Mouse (Mus musculus): Measurements from ENCODE around the gene Grin1.

Gene Grin1

DNA sequence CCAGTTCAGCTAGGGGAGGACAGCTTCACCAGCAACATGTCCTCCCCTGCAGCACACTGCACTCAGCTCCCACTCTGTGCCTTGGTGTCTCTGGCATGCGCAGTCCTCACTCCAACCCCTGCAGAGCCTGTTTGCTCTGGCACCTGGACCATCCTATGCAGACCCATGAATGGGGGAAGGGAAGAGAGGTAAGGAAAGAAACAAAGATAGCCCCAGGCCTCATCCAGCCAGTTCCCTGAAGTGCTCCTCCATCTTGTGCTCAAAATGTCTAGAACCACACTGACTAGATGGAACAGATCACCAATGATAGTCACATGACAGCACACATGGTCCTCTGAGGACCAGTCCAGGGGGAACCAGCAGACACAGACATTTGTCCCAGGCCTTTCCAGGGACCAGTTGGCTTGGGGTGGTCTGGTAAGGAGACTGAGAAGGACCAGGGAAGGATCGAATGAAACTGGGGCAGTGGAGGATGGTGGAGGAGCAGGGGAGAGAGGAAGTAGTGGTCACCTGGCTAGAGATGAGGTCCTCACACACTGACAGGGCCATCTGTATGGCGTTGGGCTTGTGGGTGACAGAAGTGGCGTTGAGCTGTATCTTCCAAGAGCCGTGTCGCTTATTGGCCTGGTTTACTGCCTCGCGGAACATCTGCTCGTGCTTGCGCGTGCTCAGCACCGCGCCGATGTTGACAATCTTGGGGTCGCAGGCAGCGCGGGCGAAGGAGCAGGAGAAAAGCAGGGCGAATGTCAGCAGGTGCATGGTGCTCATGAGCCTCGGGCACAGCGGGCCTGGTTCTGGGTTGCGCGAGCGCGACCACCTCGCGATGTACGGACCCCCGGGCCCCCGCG, 644 bp downstream of the Grin1 start:
- no peak for DNase-seq (ENCODE audit: low read depth)

DNA sequence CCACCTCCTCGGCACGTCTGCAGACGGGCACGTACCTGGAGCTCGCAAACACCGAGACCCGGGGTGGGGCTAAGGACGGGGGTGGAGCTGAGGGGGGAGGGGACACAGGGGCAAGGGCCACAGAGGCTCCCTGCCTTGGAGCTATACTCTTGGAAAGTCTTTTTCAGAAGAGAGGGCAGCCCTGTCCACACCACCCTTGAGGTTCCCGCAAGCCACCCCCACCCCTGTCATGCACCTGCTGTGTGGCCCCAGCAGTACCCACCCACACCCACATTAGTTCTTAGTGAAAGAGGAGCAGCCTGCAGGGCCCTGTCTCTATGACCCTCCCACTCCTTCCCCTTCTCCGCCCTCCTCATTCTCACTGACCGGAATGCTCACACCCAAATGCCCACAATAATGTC, 7.5 kb downstream of the Grin1 start:
- DNase-seq (ENCODE audit: low read depth): no peak

DNA sequence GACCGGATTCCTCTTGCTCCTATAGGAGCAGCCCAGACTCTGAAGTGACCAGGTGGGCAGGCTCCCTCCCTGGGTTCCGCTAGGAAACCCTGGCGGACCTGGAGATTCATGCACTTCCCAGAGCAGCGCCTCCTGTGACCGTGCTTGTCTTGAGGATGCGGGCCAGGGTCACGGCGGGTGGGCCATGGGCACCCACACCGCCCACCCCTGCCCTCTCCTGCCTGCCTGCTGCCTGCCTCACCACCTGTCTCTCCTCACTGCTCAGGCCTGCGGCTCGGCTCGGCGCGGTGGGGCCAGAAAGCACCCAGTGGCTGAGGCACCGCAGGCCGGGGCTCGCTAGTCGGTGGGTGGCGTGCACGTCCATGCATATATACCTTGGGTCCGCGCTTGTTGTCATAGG, 8.0 kb downstream of the Grin1 start:
- no peak for DNase-seq (ENCODE audit: low read depth)

DNA sequence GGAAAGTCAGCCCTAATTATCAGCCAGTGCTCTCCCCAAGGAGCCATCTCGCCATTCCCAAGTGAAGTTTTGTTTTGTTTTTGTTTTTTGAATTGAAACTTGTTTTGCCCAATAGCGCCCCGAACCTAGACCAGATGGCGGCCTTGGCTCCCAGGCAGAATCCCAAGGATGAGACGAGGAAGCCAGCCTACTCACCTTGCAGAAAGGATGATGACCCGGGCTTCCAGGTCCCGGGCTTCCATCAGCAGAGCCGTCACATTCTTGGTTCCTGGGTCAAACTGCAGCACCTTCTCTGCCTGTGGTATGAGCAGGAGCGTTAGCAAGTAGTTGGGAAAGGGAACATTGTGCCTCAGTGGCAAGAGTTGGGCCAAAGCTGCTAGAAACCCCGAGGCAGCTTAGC, 8.8 kb downstream of the Grin1 start:
- DNase-seq (ENCODE audit: low read depth): no peak

DNA sequence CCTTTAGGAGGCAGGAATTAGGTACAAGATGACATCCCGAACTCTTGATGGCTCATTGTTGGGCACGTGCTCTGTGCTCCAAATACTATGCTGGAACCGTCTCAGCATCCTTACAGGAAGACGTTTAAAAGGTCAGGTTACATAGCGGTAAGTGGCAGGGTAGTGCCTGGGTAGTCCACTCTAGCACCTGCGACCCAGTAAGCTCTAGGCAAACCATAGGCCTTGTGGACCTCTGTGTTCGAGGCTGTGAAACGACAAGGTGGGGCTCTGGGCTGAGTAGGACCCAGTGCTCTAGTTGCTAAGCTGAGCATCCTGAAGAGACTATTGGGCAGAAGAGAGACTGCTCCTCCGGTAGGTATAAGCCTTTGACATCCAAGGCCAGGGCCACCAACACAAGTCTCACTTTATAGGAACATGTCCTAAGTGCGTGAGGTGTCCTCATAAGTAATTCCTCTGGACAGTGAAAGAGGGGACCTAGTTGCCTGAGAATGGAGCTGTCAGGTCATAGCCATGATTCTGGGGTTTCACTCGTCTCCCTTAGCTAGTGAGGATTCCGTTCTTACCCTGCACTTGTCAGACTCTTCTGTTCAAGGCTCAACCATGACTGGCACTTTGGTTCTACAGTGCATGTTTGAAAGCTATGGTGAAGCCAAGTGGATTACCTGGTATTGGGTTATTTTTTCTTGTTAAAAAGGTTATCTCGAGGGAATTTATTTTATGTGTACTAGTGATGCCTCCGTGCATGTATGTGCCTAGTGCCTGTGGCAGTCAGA, 13.2 kb downstream of the Grin1 start:
- no peak for DNase-seq (ENCODE audit: low read depth)

DNA sequence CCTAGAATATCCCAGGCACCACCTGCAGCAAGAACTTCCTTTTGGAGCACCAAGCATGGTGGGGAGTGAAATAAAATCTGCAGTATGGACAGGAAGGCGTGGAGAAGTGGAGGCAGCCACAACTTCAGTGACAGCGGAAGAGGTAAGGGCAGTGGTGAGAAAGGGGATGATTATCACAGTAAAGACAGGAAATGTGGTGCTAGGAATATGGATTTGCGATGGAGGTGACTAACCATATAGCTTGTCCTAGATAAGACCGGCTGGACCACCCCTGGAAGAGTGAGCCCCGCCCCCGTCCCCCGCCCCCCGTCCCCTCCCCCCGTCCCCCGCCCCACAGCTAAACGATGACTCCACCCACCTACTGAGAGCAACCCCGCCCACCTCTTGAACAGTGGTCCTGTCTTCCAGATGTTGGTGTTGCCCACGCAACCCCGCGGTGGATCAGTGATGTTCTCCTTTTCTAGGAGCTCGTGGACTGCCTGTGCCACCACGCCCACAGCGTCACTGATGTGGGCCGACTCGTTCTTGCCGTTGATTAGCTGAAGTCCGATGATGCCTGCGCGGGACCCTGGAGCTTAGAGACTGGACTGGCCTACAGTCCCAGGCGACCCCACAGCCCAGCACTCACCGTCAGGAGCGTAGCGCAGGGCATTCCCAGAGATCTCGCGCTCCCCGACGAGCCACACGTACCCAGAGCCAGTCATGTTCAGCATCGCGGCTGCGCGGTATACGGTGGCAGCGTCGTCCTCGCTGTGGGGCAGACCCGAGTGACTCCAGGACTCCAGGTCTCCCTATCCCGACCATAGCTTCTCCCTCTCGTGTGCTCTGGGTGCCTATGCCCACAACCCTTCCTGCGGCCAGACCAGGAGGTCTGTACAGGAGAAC, 14.1 kb downstream of the Grin1 start:
- DNase-seq (ENCODE audit: low read depth): peak; percentile 60

DNA sequence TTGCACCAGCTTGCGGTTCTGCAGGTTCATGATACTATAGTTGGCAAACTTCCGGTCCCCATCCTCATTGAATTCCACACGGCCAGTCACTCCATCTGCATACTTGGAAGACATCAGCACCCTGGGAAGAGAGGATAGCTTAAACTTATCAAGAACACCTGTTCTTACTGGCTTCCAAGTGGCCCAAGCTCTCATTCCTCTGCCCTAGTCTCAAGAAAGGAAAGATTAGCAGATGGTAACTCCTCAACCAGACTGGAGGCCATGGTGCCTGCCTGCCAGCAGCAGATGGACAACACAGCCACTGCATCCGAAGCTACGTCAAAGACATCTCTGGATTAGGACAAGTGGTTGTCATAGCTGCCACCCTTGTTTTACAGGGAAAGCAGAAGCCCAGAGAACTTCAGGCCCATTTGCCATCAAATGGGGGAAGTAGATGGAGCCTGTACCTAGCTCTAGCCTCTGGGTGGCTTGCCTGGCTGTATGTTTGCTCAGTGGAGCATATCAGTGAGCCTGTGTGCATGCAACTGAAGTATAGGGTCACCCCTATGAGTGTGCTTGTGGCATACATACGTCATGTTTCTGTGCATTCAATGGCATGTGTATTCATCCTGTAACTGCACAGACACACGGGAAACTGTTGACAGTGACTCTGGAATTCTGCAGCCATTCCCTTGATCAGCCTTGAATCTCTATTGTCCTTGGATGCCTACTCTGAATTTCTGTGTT, 14.9 kb downstream of the Grin1 start:
- DNase-seq (ENCODE audit: low read depth): no peak

DNA sequence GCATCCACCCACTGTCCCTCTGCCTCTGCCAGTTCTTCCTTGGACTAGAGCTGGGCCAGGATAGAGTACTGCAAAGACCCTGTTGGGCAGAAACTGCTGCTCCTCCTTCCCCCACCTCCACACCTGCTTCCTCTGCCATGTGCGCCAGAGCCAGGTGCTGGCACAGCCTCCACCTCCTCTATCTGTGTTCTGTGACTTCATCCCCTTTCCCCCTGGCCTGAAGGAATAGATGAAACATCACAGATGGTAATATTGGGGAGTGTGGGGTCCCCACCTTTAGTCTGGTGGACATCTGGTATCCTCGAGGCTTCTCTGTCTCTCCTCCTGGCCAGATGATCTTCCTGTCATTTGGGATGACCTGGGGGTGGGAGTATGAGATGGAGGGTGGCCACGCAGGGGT, 15.5 kb downstream of the Grin1 start:
- DNase-seq (ENCODE audit: low read depth): no peak

DNA sequence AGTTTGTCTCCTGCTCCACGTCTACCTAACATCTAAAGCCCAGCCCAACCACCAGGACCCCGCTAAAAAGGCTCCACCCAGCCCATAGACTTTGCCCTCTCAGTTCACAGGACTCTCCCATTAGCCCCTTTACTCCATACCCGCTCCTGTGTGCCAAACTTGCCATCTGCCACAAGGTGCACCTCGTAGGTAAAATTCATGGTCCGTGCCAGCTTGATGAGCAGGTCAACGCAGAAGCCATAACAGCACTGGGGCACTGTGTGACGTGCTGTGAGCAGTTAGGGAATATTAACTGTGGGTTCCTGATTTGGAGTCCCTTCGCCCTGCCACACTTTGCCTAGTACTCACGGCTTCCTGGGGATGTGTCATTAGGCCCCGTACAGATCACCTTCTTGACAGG, 20.9 kb downstream of the Grin1 start:
- DNase-seq (ENCODE audit: low read depth): no peak

DNA sequence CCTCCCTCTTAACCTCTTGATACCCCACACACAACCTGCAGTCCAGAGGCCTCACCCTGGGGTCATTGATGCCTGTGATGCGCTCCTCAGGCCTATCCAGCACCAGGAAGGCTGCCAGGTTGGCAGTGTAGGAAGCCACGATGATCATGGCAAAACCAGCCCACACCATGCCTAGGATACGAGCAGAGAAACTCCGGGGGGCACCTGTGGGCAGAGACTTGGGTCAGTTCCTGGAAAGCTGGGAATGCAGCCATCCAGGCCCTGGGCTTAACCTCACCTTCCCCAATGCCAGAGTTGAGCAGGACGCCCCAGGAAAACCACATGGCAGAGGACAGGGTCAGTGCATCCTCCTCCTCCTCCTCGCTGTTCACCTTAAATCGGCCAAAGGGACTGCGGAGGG, 21.9 kb downstream of the Grin1 start:
- no peak for DNase-seq (ENCODE audit: low read depth)

DNA sequence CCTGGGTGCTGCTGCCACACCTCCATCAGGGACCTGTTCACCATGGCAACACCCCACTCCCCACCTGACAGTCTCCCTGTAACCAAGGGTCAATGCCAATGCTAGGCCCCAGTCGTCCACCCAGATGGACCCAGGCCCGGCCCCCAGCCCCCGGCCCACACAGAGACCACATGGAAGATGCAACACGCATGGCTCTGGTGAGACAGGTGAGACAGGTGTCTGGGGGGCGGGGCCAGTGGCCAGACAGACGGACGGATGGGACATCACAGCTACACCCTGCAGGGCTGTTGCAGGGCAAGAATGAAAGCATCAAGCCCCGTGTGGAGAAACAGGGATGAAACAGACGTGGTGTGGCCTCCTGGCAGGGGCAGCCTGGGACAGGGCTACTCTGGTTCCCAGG, 25.3 kb downstream of the Grin1 start:
- DNase-seq (ENCODE audit: low read depth): no peak

DNA sequence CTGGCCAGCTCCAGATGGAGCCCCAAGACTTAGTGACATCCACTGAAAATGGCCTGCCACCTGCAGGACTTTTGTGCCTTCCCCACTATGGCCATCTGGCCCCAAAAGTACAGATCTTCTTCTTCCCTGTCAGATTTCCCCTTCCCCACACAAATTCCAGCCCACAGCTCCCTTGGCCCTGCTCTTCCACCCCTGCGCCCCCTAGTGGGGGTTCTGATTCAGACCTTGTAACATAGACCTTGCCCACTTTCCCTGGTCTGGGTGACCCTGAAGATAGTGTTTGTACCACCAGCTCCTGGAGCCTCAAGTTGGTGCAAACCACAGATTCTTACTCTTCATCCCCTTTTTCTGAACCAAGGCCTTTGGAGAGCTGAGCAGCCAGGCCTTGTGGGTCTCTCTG, 26.1 kb downstream of the Grin1 start:
- DNase-seq (ENCODE audit: low read depth): peak; percentile 83

DNA sequence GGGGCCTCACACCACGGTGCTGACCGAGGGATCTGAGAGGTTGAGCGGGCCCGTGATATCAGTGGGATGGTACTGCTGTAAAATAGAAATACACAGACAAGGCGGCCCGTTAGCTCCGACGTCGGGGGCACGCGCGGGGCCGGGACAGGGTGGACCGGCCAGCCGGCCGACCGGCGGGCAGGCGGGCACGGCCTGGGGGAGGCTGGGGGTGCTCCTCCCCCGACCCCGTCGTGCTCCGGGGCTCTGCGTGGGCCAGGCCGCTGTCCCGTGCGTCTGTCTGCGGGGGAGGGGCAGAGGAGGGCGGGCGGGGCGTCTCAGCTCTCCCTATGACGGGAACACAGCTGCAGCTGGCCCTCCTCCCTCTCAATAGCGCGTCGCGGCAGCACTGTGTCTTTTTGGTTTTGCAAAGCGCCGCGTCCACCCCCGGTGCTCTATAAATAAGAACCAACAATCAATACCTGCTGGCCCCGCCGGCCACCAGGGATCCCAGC, 26.9 kb downstream of the Grin1 start:
- DNase-seq (ENCODE audit: low read depth): peak; percentile 36

DNA sequence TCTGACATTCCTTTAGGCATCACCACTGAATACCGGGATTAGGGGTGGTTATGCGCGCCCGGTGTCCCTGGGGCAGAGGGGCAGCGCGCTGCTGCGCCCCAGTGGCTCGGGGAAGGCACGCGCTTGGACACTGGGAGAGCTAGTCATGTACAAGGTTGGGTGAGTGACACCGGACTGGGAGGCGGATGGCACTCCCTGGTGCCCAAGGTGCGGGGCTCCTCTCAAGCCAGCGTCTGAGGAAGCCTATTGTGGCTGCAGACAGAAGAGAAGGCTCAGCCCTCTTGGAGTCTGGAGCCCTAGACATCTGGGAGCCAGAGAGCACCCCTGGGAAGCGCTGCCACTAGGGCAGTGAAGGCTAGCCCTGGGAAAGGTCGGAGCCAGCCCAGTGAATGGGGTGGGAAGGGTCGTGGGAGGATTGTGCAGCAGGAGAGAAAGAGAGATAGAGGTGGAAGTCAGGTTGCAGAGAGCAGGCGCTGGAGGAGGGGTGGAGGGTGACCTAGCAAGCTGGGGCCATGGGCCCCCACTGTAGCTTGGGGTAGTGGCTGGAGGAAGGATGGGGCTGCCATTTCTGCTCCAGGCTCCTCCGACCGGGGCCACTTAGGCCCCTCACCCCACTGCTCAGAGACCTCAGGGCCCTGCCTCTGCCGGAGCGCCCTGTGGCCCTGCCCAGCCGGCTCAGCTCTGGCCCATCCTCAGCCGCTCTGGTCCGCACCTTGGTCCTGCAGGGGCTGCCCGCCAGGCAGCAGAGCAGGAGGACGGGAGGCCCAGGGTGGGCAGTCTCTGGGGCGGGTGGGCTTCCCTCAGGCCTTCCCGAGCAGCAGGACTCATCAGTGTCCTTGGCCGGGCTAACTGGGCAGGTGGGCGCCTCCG, 27.6 kb downstream of the Grin1 start:
- no peak for DNase-seq (ENCODE audit: low read depth)

DNA sequence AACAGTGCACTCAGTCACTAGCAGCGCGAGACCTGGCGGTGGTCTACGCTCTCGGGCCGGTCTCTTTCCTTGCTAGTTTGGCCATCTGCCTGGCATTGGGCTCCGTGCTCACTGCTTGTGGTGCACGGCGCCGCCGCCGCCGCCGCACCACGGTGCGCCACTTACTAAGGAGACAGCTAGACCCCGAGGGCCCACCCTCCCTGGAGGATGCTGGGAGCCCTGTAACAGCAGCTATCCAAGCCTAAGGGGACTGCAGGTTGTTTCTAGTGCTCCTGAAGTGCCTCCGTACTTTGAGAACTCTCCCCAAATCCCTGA, 28.2 kb downstream of the Grin1 start:
- DNase-seq (ENCODE audit: low read depth): no peak

DNA sequence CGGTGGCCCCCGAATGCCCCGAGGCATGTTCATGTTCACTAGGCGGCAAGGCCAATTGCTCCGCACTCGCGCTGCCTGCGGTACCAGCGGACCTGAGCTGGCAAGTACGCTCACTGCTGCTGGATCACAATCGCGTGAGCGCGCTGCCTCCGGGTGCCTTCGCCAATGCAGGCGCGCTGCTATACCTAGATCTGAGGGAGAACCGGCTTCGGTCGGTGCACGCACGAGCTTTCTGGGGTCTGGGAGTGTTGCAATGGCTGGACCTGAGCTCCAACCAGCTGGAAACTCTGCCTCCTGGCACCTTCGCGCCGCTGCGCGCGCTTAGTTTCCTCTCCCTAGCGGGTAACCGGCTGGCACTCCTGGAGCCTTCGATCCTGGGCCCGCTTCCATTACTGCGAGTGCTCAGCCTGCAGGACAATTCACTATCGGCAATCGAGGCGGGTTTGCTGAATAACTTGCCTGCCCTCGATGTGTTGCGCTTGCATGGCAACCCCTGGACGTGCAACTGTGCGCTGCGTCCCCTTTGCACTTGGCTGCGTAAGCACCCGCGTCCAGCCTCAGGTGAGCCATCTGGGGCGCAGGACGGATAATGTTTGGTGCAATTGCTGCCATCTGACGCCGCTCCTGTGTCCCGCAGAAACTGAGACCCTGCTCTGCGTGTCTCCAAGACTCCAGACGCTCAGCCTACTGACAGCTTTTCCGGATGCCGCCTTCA, 28.7 kb downstream of the Grin1 start:
- DNase-seq (ENCODE audit: low read depth): no peak

DNA sequence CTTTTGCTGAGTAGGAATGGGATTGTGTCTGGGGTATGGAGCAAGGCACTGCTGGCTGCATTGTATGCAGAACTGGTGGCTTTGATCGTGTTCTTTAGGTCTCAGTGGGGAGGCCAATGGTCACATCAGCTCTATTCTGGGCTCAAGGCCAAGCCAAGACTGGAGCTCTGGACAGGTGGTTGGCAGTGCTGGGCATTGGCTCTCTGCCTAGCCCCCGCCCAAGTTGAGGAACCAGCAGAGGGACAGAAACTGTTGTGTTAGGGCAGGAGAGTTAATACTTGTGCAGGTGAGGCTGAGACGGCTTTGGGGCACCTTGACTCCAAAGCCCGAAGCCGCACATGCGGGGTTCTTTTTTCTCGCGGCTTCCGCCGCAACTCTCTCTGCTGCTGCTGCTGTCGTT, 29.3 kb downstream of the Grin1 start, which contains the start of gene Lrrc26:
Gene Lrrc26 (plus strand): TSS at position 265 of the 400 bp plus-strand sequence.
- DNase-seq (ENCODE audit: low read depth): no peak

DNA sequence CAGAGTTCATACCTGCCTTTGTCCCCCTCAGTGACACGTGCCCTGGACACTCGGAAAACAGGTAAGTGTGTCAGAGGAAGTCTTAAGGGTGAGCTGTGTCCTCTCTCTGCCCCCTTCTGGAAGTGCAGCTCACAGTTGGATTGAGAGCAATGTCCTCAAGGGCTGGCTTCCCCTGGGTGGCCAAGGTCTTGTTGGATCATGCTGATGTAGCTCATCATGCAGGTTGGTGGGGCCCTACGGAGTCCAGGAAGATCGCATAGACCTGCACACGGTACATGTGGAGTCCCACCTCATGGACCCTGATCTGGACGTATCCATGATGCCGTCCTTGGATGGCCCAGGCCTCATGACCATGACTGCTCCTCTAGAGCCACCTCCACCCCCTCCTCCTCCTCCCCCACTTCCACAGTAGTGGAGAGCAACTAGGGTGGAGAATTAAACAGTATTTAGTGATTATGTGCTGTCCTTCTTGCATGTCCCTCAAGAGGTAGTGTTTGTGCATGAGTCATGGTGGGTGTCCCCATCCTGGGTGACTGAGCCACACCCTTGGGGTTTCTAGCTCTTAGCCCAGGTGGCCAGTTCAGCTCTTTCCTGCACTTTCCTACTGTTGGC, 30.1 kb downstream of the Grin1 start:
- DNase-seq (ENCODE audit: low read depth): no peak

DNA sequence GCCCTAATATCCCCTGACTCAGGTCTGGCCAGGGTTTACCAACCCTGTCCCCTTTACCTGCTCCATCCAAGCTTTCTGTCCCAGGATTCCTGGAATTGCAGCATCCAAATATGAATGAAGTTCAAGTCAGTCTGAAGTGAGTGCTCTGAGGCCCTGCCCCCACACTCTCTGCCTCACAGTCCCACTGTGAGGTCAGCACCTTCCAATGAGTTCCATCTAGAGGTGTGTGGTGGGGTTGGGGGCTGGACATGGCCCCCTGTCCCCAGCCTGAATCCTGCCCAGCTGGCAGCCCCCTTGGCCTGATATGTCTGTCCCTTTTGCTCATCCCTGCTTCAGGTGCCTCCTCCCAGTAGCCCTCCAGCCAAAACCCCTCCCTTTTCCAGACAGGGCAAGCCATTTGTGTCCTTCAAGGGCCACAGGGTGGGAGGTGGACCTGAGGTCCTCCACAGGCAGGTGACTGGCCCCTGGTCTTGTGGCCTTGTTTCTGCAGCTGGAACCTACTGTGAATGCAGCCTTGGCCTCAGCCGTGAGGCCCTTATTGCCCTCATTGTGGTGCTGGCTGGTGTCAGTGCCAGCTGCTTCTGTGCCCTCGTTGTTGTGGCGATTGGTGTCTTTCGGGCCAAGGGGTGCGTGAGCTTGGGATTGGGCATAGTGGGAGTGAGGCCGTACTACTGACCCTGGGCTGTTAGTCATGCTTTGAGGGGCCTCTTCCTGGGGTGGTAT, 30.9 kb downstream of the Grin1 start, which contains the start of gene Tmem210:
Gene Tmem210 (plus strand): TSS at position 219 of the 723 bp plus-strand sequence.
- no peak for DNase-seq (ENCODE audit: low read depth)

Measured in induced T-regulatory cell, adult 2 months (primary cell).